Mouse (Mus musculus): ENCODE results near the gene Rpl14. TPM values are rescaled to one million over a fixed set of nuclear protein-coding genes. Genes with fewer than 3 reads are reported as not detected.

The Rpl14 gene
- polyA plus RNA-seq, 1 experiment from 2014 or later, result 1,001 TPM

DNA sequence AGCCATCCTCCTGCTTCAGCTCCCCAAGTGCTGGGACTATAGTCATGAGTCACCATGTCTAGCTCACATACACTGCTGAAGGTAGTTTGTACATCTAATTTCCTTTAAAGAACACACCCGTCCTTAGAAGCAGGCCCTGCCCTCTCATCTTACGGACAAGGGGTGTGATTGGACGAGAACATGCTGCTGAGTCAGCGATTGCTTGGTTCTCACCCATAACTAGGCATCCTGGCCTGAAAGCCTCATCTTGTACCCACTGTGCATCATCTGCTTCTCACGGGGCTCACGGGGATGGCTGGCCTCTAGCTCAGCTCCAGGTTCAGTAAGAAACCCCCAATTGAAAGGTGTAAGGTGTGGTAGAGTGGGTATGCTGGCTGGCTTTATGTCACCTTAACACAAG lies 42.8 kb downstream of the Rpl14 start:
- Histone ChIP-seq H3K4me2 (no peak overlapping the region), H3K9ac (no peak overlapping the region), H3K9me3 (ENCODE audit: low read depth, low read length) (no peaks in the 10 kb centered on the region), H3K27ac (ENCODE audit: low read depth) (no peak overlapping the region), H3K4me1 (ENCODE audit: insufficient read depth) (no peaks in the 10 kb centered on the region), H3K27me3 (ENCODE audit: insufficient read depth, low read length) (no peaks in the 10 kb centered on the region), H3K36me3 (ENCODE audit: insufficient read depth) (no peaks in the 10 kb centered on the region), H3K4me3 (ENCODE audit: low read depth, low read length) (no peak overlapping the region)
- no peak for ATAC-seq (ENCODE audit: insufficient read depth)
- DNase-seq, result no peak
- 78% methylated on average over 6 of the region's 6 CpGs for WGBS
- no peak for TF ChIP-seq CTCF (IDR thresholded peaks at IDR 0.05; ENCODE audit: low read depth)

- Histone ChIP-seq H3K4me1 (ENCODE audit: insufficient read depth) (no peaks in the 10 kb centered on the region), H3K4me2 (no peak overlapping the region), H3K4me3 (ENCODE audit: low read depth, low read length) (no peak overlapping the region), H3K36me3 (ENCODE audit: insufficient read depth) (no peaks in the 10 kb centered on the region), H3K27me3 (ENCODE audit: insufficient read depth, low read length) (no peaks in the 10 kb centered on the region), H3K27ac (ENCODE audit: low read depth) (no peak overlapping the region), H3K9me3 (ENCODE audit: low read depth, low read length) (peaks cover 5% of the 10 kb centered on the region; the same call in 1 of the 2 replicates), H3K9ac (no peak overlapping the region)
- WGBS, result 72% methylated on average over 6 of the region's 6 CpGs
- no peak for TF ChIP-seq CTCF (IDR thresholded peaks at IDR 0.05; ENCODE audit: low read depth)
- ATAC-seq (ENCODE audit: insufficient read depth) (no peak), DNase-seq (no peak)
These were observed 46.9 kb downstream of the Rpl14 start for GRCm38 (mm10) chr9:120618101-120618500.

DNA sequence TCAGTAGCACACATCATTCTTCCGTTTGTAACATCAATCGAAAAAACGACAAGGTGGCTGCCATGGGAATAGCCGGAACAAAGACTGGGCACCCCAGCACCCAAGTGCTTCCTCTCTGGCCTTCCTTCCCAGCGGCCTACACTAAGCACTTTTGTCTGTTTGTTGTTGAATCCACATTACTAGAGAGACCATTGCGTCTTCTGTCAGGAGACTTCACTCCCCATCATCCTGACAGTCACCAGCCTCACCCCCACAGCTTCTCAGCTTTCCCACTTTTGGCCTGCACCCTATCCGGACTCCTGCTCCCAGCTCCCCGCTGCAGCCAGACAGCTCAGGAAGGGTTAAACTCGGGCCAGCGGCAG lies 48.1 kb downstream of the Rpl14 start:
- H3K9ac ChIP-seq, result 0 out of 2 replicates have a peak overlapping the region, but pooled peaks have one; percentile 3
- DNase-seq (no peak), ATAC-seq (ENCODE audit: insufficient read depth) (no peak)
- TF ChIP-seq CTCF (IDR thresholded peaks at IDR 0.05; ENCODE audit: low read depth), result no peak
- H3K27ac ChIP-seq (ENCODE audit: low read depth), result no peak overlapping the region
- peaks cover 5% of the 10 kb centered on the region; the same call in 1 of the 2 replicates for H3K9me3 ChIP-seq (ENCODE audit: low read depth, low read length)
- WGBS, result 14% methylated on average over 10 of the region's 10 CpGs
- peak overlapping the region; percentile 57 for H3K4me2 ChIP-seq
- peak overlapping the region; percentile 22; the same call in 1 of the 2 replicates for H3K4me3 ChIP-seq (ENCODE audit: low read depth, low read length)
- no peaks in the 10 kb centered on the region for H3K36me3 ChIP-seq (ENCODE audit: insufficient read depth)
- H3K4me1 ChIP-seq (ENCODE audit: insufficient read depth), result no peaks in the 10 kb centered on the region
- no peaks in the 10 kb centered on the region for H3K27me3 ChIP-seq (ENCODE audit: insufficient read depth, low read length)

DNA sequence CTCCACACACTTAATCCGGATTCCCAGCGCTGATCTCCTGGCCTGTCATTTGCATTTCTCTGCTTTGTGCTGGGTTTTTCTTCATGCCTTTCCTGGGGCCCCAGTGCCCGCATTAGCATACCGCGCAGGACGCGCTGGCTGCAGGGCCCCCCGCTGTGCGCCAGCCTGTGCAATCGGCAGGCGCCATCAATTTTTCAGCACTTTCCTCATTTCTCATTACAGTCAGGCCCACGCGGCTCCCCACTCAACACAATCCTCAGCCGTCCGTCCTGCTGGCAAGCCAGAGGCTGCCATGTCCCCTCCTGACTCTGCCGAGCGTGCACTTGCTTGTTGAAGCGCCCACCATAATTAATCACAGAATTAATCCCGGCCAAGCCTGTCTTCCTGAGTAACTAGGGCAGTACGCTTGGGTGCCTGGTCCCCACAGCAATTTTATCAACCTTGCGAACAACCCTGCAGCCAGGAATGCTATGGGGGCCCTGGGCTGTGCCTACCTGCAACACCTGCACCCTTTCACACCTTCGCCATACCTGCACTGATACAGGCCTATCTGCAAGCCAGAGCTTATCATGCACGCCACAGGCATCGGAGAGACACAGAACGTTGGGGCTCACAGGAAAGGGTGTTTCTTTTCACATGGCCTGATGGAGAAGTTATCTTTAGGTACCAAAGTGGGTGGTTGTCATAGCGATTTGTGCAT lies 48.6 kb downstream of the Rpl14 start:
- Histone ChIP-seq H3K9ac (0 out of 2 replicates have a peak overlapping the region, but pooled peaks have one; percentile 3), H3K4me1 (ENCODE audit: insufficient read depth) (no peaks in the 10 kb centered on the region), H3K36me3 (ENCODE audit: insufficient read depth) (no peaks in the 10 kb centered on the region), H3K4me3 (ENCODE audit: low read depth, low read length) (peak overlapping the region; percentile 22; the same call in 1 of the 2 replicates), H3K9me3 (ENCODE audit: low read depth, low read length) (peaks cover 5% of the 10 kb centered on the region; the same call in 1 of the 2 replicates), H3K27ac (ENCODE audit: low read depth) (no peak overlapping the region), H3K27me3 (ENCODE audit: insufficient read depth, low read length) (no peaks in the 10 kb centered on the region), H3K4me2 (peak overlapping the region; percentile 57)
- 9% methylated on average over 26 of the region's 26 CpGs for WGBS
- ATAC-seq (ENCODE audit: insufficient read depth) (no peak), DNase-seq (peak; percentile 18)
- TF ChIP-seq CTCF (IDR thresholded peaks at IDR 0.05; ENCODE audit: low read depth), result no peak

DNA sequence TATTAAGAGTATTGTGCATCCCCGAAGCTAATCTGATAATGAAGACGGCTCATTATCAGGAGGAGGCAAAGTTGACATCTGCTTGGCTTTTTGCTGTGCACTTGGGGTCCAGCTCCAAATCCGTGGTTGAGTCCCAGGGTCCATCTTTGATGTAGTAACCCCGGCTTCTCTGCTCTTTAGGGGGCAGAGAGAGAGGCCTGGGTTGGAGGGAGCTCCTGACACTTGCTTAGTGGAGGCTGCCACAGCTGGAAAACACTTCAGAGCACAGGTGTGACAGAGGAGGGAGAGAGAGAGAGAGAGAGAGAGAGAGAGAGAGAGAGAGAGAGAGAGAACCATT lies 49.1 kb downstream of the Rpl14 start:
- WGBS, result 31% methylated on average over 4 of the region's 4 CpGs
- H3K9ac ChIP-seq, result no peak overlapping the region
- no peak for TF ChIP-seq CTCF (IDR thresholded peaks at IDR 0.05; ENCODE audit: low read depth)
- H3K9me3 ChIP-seq (ENCODE audit: low read depth, low read length), result peaks cover 5% of the 10 kb centered on the region; the same call in 1 of the 2 replicates
- H3K27me3 ChIP-seq (ENCODE audit: insufficient read depth, low read length), result no peaks in the 10 kb centered on the region
- ATAC-seq (ENCODE audit: insufficient read depth) (no peak), DNase-seq (no peak)
- no peak overlapping the region for H3K4me2 ChIP-seq
- H3K36me3 ChIP-seq (ENCODE audit: insufficient read depth), result no peaks in the 10 kb centered on the region
- H3K27ac ChIP-seq (ENCODE audit: low read depth), result no peak overlapping the region
- no peak overlapping the region for H3K4me3 ChIP-seq (ENCODE audit: low read depth, low read length)
- no peaks in the 10 kb centered on the region for H3K4me1 ChIP-seq (ENCODE audit: insufficient read depth)

Other genes starting within 250 kb of the Rpl14 start
- 195 and 196 TPM in 2 replicates for gene Eif1b, start 79.2 kb upstream of the Rpl14 start, polyA plus RNA-seq (2014; fragmentation: Nextera tagmentation; extraction: Ambion mirVana)
- gene Entpd3, start 31.6 kb upstream of the Rpl14 start, polyA plus RNA-seq (2014; fragmentation: Nextera tagmentation; extraction: Ambion mirVana), result 14.9 TPM in 2 replicates

Measured in lung, embryonic 14.5 days (tissue).